Comparison of ENCODE assay signal across 7 mouse cellular contexts in genomic region chrX:77509776-77510175, GRCm38 (mm10). TPM values are rescaled to one million over a fixed set of nuclear protein-coding genes. Genes with fewer than 3 reads are reported as not detected.
DNase-seq lines count a peak whose midpoint lies in the region; ATAC-seq and TF ChIP-seq lines count a peak whose summit lies in the region.

No protein-coding gene starts in this region.

- no peak overlapping the region for H3K9ac ChIP-seq in heart, postnatal 0 days (replicated peaks; ENCODE audit: low read depth, low read length)
- H3K9ac ChIP-seq in midbrain, embryonic 15.5 days: peak overlapping the region; percentile 67; the same call in 1 of the 2 replicates

- no peaks in the 10 kb centered on the region for H3K4me1 ChIP-seq in heart, postnatal 0 days (ENCODE audit: control insufficient read depth, insufficient read depth)
- H3K4me1 ChIP-seq in midbrain, embryonic 15.5 days: peaks cover 10% of the 10 kb centered on the region

- 22% methylated on average over 10 of the region's 10 CpGs for WGBS in heart, postnatal 0 days
- 18% methylated on average over 10 of the region's 10 CpGs for WGBS in midbrain, embryonic 15.5 days

- ATAC-seq in heart, postnatal 0 days (ENCODE audit: insufficient read depth, low read depth): no peak
- peak; percentile 50 for ATAC-seq in midbrain, embryonic 15.5 days (replicated peaks)

- H3K27me3 ChIP-seq in heart, postnatal 0 days (ENCODE audit: control insufficient read depth, insufficient read depth, low read length): no peaks in the 10 kb centered on the region
- no peaks in the 10 kb centered on the region for H3K27me3 ChIP-seq in midbrain, embryonic 15.5 days (replicated peaks)

- no peaks in the 10 kb centered on the region for H3K36me3 ChIP-seq in heart, postnatal 0 days (replicated peaks; ENCODE audit: control insufficient read depth, insufficient read depth, low read length)
- no peaks in the 10 kb centered on the region for H3K36me3 ChIP-seq in midbrain, embryonic 15.5 days (replicated peaks)

- intact Hi-C loops in left cerebral cortex, postnatal 25 days (cut with DNase I): loop anchor here (1.0 to 10.0 kb wide), 5 partner anchors 73 to 185 kb away; no protein-coding TSS in a partner anchor

- H3K4me3 ChIP-seq in heart, postnatal 0 days (ENCODE audit: low read depth, low read length): no peak overlapping the region; the same call in 1 of the 2 replicates
- peak overlapping the region; percentile 64 for H3K4me3 ChIP-seq in midbrain, embryonic 15.5 days

- no peaks in the 10 kb centered on the region for H3K9me3 ChIP-seq in heart, postnatal 0 days (replicated peaks; ENCODE audit: control insufficient read depth, low read length)
- no peaks in the 10 kb centered on the region for H3K9me3 ChIP-seq in midbrain, embryonic 15.5 days

- DNase-seq in A20 (ENCODE audit: low read depth, low spot score): peak; percentile 70
- DNase-seq in CD4-positive, CD25-positive, alpha-beta regulatory T cell, adult 2 months (ENCODE audit: low read depth, low spot score): peak; percentile 61
- peak; percentile 58 for DNase-seq in cerebellum, adult 9-11 months
- no peak for DNase-seq in heart, postnatal 0 days (ENCODE audit: low spot score)
- peak; percentile 16 to 34 for DNase-seq in left cerebral cortex, postnatal 25 days (ENCODE audit: low spot score in 2 of 2)
- DNase-seq in telencephalon, adult 2 months (ENCODE audit: low read depth, low spot score): peak; percentile 17

- no peak for TF ChIP-seq CTCF in heart, postnatal 0 days (IDR thresholded peaks at IDR 0.05; ENCODE audit: low read depth)

- TF ChIP-seq EP300 in heart, postnatal 0 days (IDR thresholded peaks at IDR 0.05; ENCODE audit: low read depth): no peak

- H3K4me2 ChIP-seq in heart, postnatal 0 days (ENCODE audit: low read depth, low read length): peak overlapping the region; percentile 56
- H3K4me2 ChIP-seq in midbrain, embryonic 15.5 days: peak overlapping the region; percentile 62

- H3K27ac ChIP-seq in heart, postnatal 0 days (ENCODE audit: low read depth): peak overlapping the region; percentile 96
- peak overlapping the region; percentile 93 for H3K27ac ChIP-seq in midbrain, embryonic 15.5 days

RNA-seq across cellular contexts. Expression of gene Tbl1x, which starts 1.0 kb away (rescaled TPM):
- 62.3 and 64.4 TPM in 2 replicates for total RNA-seq in heart, postnatal 0 days (2014; rRNA removed; ENCODE audit: low replicate concordance)
- polyA plus RNA-seq in heart, postnatal 0 days (2015; fragmentation: Nextera tagmentation; extraction: Ambion mirVana): 34.0 and 34.1 TPM in 2 replicates
- 10 to 100 TPM; 50.7 to 51.2 TPM for total RNA-seq in left cerebral cortex, postnatal 25 days (2021)
- polyA plus RNA-seq in midbrain, embryonic 15.5 days (2015; fragmentation: Nextera tagmentation; extraction: Ambion mirVana): 48.2 and 48.8 TPM in 2 replicates
